Mouse (Mus musculus) liver, embryonic 14.5 days (tissue): ENCODE measurements around the gene Nfatc2.

ENCODE experiments used
- CTCF ChIP-seq: IDR thresholded peaks from 2 replicates; pipeline ENCODE4 v1.5.1; 2016; ENCODE audit warnings: antibody characterized with exemption, low read depth, control low read depth
- EP300 ChIP-seq: IDR thresholded peaks from 2 replicates; pipeline ENCODE4 v1.6.1; 2016; ENCODE audit warnings: antibody characterized with exemption, low read depth

- TF ChIP-seq CTCF (no peak), EP300 (no peak)
Measured at GRCm38 (mm10) chr2:168604655-168605070, 3.2 kb upstream of the Nfatc2 start.
